Mouse (Mus musculus) megakaryocyte progenitor cell, adult 5-6 weeks (primary cell): ENCODE measurements around the gene Stx1a. TPM values are rescaled to one million over a fixed set of nuclear protein-coding genes. Genes with fewer than 3 reads are reported as not detected.

ENCODE experiments used
- ATAC-seq: replicated peaks from 2 replicates; pipeline ENCODE4 v1.8.0; 2016; ENCODE audit warnings: mild to moderate bottlenecking, moderate TSS enrichment, inconsistent platforms; ENCODE audit not compliant: poor library complexity
- total RNA-seq, 2 experiments: library from RNA; stranded (forward) in 1 of 2; stranded (reverse) in 1 of 2; fragments of 157-497, 149-512 nt in 1 of 2; fragments of 200-1000 nt in 1 of 2; gene quantifications; 2 replicates each; pipeline versions ENCODE4 v1.2.3 to v1.2.4; 2015 to 2017

The Stx1a gene
- total RNA-seq, 2 experiments from 2014 or later: 0.04 to 0.39 TPM

DNA sequence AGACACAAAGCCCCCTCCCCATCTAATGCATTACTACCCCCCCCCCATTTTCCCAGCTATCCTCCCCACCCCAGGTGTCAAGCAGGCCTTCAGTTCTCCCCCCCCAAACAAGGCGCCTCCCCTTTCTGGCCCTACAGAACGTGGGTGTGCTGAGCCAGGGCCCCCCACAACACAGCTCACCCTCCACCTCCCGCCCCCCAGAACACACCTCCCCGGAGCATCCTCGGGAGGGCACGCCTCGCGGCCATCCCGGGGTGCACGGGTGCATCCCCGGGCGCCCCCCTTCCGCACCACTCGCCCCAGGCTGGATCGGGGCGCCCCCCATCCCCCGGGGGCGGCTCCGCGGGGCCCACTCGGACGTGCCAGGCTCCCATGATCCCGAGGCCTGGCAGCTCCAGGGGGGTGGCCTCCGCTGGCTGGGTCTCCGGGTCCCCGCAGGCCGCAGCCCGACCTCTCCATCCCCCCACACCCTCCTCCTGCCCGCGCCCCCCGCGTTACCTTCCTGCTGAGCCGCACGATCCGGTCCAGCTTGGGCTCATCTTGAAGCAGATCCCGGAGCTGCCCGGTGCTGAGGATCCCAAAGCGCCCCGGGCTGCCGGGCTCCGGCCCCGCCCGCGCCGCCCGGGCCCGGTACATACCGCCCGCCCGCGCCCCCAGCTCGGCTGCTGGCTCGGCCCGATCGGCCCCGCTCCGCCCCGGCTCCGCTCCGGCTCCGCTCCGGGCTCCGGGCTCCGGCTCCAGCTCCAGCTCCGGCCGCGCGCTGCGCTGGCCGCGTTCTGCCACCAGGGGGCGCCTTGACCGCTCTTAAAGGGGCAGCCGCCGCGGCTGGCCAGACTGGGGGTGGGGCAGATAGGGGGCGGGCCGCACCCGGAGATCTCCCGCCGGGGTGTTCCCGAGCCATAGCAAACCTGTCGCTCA lies 54.5 kb downstream of the Stx1a start, which contains the start of gene Vps37d:
Vps37d (minus strand) TSS at position 703 of the 918 bp plus-strand sequence.
- ATAC-seq: peak; percentile 93

DNA sequence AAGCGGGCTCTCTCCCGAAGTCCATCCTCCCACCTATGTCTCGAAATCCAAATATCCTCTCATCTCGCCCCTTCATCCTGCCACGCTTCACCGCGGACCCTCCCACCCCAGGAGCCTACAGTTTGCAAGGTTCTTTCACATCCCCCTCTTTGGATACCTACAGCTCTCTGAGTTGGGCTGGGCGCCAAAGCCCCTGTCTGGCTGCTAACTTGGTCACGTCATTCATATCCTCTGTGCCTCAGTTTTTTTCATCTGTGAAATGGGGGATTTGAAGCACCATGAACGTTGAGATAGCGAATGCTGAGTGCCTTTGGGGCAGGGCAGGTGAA lies 55.2 kb downstream of the Stx1a start:
- no peak for ATAC-seq

DNA sequence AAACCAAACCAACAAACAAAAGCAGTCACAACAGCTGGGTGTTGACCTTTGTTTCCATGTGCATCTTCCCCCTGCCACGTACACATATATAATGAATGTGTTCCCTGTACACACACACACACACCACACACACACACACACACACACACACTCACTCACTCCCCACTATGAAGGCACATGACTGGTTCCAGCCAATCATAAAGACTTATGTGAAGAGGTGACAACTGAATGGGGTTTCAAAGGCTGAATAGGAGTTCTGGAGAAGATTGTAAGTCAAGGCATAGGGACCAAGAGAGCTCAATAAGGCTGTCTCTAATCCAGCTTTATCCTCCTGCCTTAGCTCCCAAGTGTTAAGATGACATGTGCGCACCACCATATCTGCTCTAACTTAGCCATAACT lies 56.3 kb downstream of the Stx1a start:
- no peak for ATAC-seq

DNA sequence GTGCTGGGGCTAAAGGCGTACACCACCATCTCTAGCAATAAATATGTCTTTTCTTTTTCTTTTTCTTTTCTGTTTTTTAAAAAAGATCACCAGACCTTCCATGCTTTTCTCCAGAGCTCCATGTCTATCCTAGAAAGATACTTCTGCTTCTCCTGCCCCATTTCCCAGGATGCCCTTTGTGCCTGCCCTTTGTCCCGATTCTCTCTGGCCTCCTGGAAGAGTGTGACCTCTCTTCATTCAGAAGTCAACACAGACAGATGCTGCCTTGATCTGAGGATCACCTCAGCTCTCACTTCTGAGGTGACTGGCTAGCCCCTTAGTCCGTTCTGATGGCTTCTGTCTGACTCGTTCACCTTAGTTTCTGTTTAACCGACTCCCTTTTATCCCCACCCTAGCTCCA lies 57.3 kb downstream of the Stx1a start:
- no peak for ATAC-seq

DNA sequence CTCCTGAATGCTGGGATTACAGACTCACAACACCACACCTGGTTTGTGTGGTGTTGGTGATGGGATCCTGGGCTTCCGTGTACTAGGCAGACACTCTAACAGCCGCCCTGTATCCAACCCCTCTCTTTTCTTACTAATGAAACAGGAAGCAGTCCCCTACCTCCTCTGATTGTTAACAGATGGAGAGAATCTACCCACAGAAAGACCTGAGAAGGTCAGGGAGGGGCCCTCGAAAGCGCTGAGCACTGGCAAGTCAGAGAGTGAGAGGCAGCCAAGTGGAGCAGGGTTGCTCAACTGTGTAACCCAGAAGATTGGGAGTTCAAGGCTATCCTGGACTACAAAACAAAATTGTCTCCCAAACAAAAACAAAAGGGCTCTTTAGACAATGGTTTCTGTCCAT lies 63.6 kb downstream of the Stx1a start:
- ATAC-seq: no peak

DNA sequence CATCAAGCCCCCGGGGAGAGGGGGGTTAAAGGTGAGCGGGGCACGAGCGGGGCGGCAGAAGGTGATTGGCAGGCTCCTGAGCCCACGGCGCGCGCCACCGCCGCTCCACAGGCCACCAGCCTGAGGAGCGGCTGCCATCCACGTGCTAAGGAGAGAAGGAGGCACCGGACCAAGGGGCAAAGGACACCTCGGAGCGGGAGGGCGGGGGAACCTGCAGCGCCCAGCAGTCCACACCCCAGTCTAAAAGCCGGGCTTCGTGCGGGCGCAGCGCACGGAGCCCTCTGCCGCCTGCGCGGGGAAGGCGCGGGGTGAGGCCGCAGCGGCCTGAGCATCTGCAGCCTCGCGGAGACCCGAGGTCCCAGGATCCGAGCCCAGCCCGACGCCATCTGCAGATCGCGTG lies 66.4 kb downstream of the Stx1a start, which contains the start of gene Mlxipl:
Mlxipl (plus strand) TSS at position 238 of the 400 bp plus-strand sequence.
- ATAC-seq: no peak

Other genes with a start within 250 kb of the Stx1a start
- not detected in 2 replicates for gene Tmem270, start 116.7 kb upstream of the Stx1a start, total RNA-seq (2015)
- gene Tmem270, start 116.7 kb upstream of the Stx1a start, total RNA-seq (2017): not detected in 2 replicates
- gene Cldn13, start 108.0 kb upstream of the Stx1a start, total RNA-seq (2015): 17.0 and 19.0 TPM in 2 replicates
- 5.3 and 10.9 TPM in 2 replicates for gene Cldn13, start 108.0 kb upstream of the Stx1a start, total RNA-seq (2017)
- 1.9 and 3.9 TPM in 2 replicates for gene Mettl27, start 91.1 kb upstream of the Stx1a start, total RNA-seq (2015)
- 0.92 and 3.4 TPM in 2 replicates for gene Mettl27, start 91.1 kb upstream of the Stx1a start, total RNA-seq (2017)
- not detected in 2 replicates for gene Cldn4, start 76.5 kb upstream of the Stx1a start, total RNA-seq (2015)
- not detected in 2 replicates for gene Cldn4, start 76.5 kb upstream of the Stx1a start, total RNA-seq (2017)
- gene Cldn3, start 37.3 kb upstream of the Stx1a start, total RNA-seq (2015): not detected in 2 replicates
- gene Cldn3, start 37.3 kb upstream of the Stx1a start, total RNA-seq (2017): not detected in 2 replicates
- gene Abhd11, start 14.3 kb upstream of the Stx1a start, total RNA-seq (2015): 133 and 142 TPM in 2 replicates
- gene Abhd11, start 14.3 kb upstream of the Stx1a start, total RNA-seq (2017): 59.3 and 65.3 TPM in 2 replicates
- 18.0 and 18.6 TPM in 2 replicates for gene Dnajc30, start 40.7 kb downstream of the Stx1a start, total RNA-seq (2015)
- gene Dnajc30, start 40.7 kb downstream of the Stx1a start, total RNA-seq (2017): 7.4 and 8.9 TPM in 2 replicates
- gene Bud23, start 41.5 kb downstream of the Stx1a start, total RNA-seq (2015): 60.7 and 61.7 TPM in 2 replicates
- 55.7 and 78.6 TPM in 2 replicates for gene Bud23, start 41.5 kb downstream of the Stx1a start, total RNA-seq (2017)
- gene Vps37d, start 54.8 kb downstream of the Stx1a start, total RNA-seq (2015): not detected in 2 replicates
- not detected in 2 replicates for gene Vps37d, start 54.8 kb downstream of the Stx1a start, total RNA-seq (2017)
- 0.07 and 0.27 TPM in 2 replicates for gene Mlxipl, start 66.4 kb downstream of the Stx1a start, total RNA-seq (2015)
- not detected in 2 replicates for gene Mlxipl, start 66.4 kb downstream of the Stx1a start, total RNA-seq (2017)
- gene Tbl2, start 126.2 kb downstream of the Stx1a start, total RNA-seq (2015): 10.9 and 11.0 TPM in 2 replicates
- 14.9 and 18.7 TPM in 2 replicates for gene Tbl2, start 126.2 kb downstream of the Stx1a start, total RNA-seq (2017)
- 18.1 and 18.7 TPM in 2 replicates for gene Bcl7b, start 144.8 kb downstream of the Stx1a start, total RNA-seq (2015)
- gene Bcl7b, start 144.8 kb downstream of the Stx1a start, total RNA-seq (2017): 24.8 and 25.2 TPM in 2 replicates
- 72.1 and 90.2 TPM in 2 replicates for gene Baz1b, start 163.8 kb downstream of the Stx1a start, total RNA-seq (2015)
- 128 and 160 TPM in 2 replicates for gene Baz1b, start 163.8 kb downstream of the Stx1a start, total RNA-seq (2017)
- gene Fzd9, start 227.7 kb downstream of the Stx1a start, total RNA-seq (2015): 0.42 and 0.59 TPM in 2 replicates
- gene Fzd9, start 227.7 kb downstream of the Stx1a start, total RNA-seq (2017): 0.12 and 0.14 TPM in 2 replicates